Mouse (Mus musculus): ENCODE data around the gene Gm5901. TPM values are rescaled to one million over a fixed set of nuclear protein-coding genes. Genes with fewer than 3 reads are reported as not detected.

Gm5901 gene
- total RNA-seq, 2 experiments from 2014 or later = not detected

DNA sequence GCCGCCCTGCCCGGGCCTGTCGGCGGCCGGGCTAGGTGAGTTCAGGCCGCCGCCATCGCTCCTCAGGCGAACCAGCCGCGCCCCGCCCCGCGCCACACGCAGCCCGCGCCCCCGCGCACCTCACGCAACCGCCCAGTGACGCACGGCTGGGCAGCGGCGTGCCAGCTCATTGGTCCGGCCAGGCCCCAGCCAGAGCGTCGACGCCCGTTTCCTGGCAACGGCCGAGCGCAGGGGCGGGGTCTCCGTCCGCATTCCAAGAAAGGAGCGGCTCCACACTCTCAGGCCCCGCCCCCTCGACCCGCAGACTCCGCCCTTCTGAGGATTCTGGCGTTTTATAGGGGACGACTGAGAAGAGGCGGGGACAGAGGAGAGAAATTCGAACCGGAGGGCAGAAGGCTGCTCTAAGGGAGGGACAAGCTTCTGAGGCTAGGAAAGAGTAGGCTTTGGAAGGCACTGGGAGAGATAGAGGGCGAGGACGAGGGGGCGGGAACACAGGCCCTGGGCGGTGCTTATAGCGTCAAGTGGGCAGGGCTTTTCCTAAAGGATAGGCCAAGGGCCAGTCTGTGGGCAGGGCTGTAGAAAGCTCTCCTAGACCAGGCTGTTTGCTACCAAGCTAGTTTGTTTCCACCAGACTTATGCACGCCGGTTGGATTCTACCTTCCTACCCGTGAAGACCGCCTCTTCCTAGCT is 25.2 kb downstream of the Gm5901 start, which contains the start of gene Fam160a2:
Gene Fam160a2, minus strand, starts transcription at position 120 of the 690 bp plus-strand sequence.
- DNase-seq = peak; percentile 100
- intact Hi-C loops (cut with DNase I) = no loop called here

DNA sequence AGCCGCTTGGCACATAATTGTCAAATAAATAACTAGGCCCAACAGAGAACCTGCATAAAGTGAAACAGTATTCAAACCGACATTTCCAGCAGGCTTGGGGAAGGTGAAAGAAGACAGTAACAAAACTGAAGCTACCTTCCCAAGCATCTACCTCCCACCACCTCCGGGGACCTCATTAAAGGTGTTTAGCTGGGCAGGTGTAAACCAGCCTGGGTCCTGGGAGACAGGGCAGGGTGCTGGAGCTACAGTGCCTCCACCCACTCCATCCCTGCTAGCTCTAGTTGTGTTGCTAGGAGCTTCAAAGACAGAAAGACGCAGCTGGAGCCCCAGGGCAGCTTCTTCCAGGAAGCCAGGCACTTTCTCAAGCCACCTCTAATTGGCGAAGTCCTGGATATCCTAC is 29.4 kb downstream of the Gm5901 start, which contains the start of gene Cnga4:
Gene Cnga4, plus strand, starts transcription at position 301 of the 400 bp plus-strand sequence.
- DNase-seq = no peak
- intact Hi-C loops (cut with DNase I) = no loop called here

DNA sequence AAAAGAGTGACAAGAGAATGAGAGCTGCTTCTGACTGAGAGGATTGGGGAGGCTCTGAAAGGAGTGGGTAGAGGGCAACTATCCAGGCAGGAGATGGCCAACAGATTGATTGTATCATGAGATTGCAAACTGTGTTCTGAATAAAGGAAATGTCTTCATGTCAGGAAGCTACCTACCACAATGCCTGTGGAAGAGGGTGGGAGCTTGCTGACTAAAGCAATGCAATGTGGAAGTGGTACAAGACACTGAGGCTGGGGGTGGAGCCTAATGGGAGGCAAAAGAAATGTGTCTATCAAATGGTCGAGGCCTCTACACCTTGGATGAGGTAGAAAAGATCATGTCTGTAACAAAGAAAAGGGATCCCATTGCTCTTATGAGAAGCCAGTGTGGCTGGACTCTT is 31.5 kb downstream of the Gm5901 start:
- DNase-seq = no peak
- intact Hi-C loops (cut with DNase I) = no loop called here

- DNase-seq = peak; percentile 79
- intact Hi-C loops (cut with DNase I) = loop anchor here (5.0 kb wide), 1 partner anchor 65 kb away; no protein-coding TSS in a partner anchor
Measured at GRCm38 (mm10) chr7:105411874-105412632, 37.2 kb downstream of the Gm5901 start.

DNA sequence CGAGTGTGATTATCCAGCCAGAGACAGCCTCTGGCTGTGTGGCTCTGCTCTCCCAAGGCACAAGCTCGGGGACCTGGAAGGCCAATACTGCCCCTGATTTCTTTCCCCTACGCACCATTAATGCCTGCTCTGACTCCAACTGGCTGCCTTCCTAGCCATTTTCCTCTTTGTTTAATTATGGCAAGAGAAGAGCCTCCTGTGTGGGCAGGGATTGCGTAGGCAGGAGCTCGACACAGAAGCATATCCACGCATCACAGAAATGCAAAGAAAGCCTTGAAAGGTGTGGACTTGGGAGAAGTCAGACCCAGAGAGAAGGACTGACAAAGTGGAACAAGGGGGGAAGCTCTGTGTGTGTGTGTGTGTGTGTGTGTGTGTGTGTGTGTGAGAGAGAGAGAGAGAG is 39.5 kb downstream of the Gm5901 start:
- no peak for DNase-seq
- intact Hi-C loops (cut with DNase I) = loop anchor here (5.0 kb wide), 1 partner anchor 63 kb away; no protein-coding TSS in a partner anchor

DNA sequence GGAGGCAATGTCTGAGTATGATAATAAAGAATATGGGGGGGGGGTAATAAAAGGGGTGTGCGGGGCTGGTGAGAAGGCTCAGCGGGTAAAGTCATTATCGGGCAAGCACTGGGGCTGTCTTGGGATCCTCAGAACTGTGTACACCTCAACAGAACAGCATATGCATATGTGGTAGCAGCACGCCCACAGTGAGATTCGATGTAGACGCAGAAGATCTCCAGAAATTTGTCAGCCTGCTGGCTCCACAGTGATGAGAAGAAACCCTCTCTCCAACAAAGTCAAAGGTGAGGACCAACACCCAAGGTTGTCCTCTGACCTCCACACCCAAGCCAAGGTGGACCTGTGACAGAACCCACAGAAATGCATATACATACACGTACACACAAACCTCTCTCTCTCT is 41.7 kb downstream of the Gm5901 start:
- DNase-seq = no peak
- intact Hi-C loops (cut with DNase I) = no loop called here

GRCm38 (mm10) chr7:105418106-105418505 is 43.3 kb downstream of the Gm5901 start:
- intact Hi-C loops (cut with DNase I) = no loop called here
- DNase-seq = no peak

DNA sequence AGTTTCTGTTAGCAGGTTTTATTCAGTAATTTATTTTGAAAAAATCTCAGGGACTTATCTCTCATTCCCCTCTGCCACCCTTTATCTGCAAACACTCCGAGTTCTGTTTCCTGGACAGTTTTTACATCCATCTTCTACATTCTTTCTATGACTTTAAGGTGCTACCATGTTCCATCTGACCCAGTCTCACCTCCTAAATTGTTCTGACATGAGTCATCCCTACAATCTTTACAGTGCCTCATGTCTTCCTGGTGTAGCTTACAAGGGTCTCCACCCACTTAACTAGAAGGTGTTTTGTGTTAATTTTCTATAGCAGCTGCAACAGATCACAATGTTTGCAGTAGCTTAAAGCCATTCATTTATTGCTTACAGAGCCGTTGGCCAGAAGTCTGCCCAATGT is 46.1 kb downstream of the Gm5901 start:
- no peak for DNase-seq
- intact Hi-C loops (cut with DNase I) = no loop called here

DNA sequence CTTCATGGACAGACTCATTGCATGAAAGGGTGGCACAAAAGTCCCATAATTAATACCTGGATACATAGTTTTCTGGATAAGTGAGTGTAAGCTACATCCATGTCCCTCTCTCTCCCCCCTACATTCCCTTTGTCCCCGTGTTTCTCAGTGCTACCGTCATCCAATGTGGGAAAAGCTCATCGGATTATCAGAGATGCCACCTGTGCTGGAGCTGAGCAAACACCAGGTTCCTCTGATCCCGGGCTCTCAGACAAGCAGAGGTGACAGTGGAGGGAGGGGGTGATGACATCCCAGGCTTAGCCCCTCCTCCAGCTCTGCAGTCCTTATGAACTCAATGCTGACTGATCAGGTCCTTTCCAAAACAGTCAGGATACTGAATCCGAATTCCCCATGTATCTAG is 49.5 kb downstream of the Gm5901 start:
- intact Hi-C loops (cut with DNase I) = no loop called here

GRCm38 (mm10) chr7:105425424-105426043 is 50.7 kb downstream of the Gm5901 start, which contains the start of gene Cckbr:
Gene Cckbr (plus strand): TSS chr7:105425731.
- peak; percentile 9 for DNase-seq
- intact Hi-C loops (cut with DNase I) = no loop called here

More for the DNA sequence above, 49.5 kb downstream of the Gm5901 start:
- no peak for DNase-seq

DNA sequence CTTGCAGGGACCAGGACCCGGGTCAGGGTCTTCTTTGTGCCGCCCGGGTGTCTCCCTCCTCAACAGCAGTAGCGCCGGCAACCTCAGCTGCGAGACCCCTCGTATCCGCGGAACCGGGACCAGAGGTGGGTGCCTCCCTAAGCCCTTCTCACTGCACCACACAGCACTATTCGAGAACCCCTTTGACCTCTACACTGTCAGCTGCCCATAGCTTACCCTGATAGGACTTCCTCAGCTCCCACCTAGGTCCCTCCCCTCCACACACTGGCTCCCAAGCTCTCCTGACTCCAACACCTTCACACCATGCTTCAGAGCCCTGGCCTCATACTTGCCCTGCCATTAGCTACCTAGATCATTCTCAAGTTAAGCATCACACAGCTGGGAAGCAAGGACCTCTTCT is 51.2 kb downstream of the Gm5901 start:
- no peak for DNase-seq
- intact Hi-C loops (cut with DNase I) = no loop called here

Other genes starting within 250 kb of the Gm5901 start
- not detected for gene Olfr683, start 228.0 kb upstream of the Gm5901 start, total RNA-seq (2021)
- not detected for gene Olfr684, start 211.4 kb upstream of the Gm5901 start, total RNA-seq (2021)
- not detected for gene Olfr685, start 189.0 kb upstream of the Gm5901 start, total RNA-seq (2021)
- gene Olfr686, start 167.6 kb upstream of the Gm5901 start, total RNA-seq (2021) = not detected
- not detected for gene Olfr688, start 86.9 kb upstream of the Gm5901 start, total RNA-seq (2021)
- not detected for gene Olfr689, start 63.9 kb upstream of the Gm5901 start, total RNA-seq (2021)
- under 1 TPM; 0.26 to 0.44 TPM for gene Olfr690, start 40.9 kb upstream of the Gm5901 start, total RNA-seq (2021)
- under 1 TPM; 0.34 to 0.38 TPM for gene Olfr691, start 32.8 kb upstream of the Gm5901 start, total RNA-seq (2021)
- gene Olfr692, start 6.8 kb upstream of the Gm5901 start, total RNA-seq (2021) = not detected
- 10 to 100 TPM; 49.9 to 56.6 TPM for gene Fam160a2, start 25.0 kb downstream of the Gm5901 start, total RNA-seq (2021)
- under 1 TPM; 0.14 to 0.32 TPM for gene Cnga4, start 29.5 kb downstream of the Gm5901 start, total RNA-seq (2021)
- gene Cckbr, start 50.7 kb downstream of the Gm5901 start, total RNA-seq (2021) = 1 to 10 TPM; 4.2 to 6.1 TPM
- gene Cavin3, start 107.3 kb downstream of the Gm5901 start, total RNA-seq (2021) = 10 to 100 TPM; 11.7 to 13.8 TPM
- 10 to 100 TPM; 59.3 to 65.7 TPM for gene Smpd1, start 179.3 kb downstream of the Gm5901 start, total RNA-seq (2021)
- gene Apbb1, start 206.6 kb downstream of the Gm5901 start, total RNA-seq (2021) = 100 to 1,000 TPM; 327 to 331 TPM
- under 1 TPM in 1 of 2 experiments, not detected in 1; 0.26 TPM for gene Hpx, start 225.1 kb downstream of the Gm5901 start, total RNA-seq (2021)

All from left cerebral cortex, postnatal 4 days (tissue).